Mouse (Mus musculus) hindbrain, embryonic 10.5 days (tissue): ENCODE results near the gene Afdn. TPM values are rescaled to one million over a fixed set of nuclear protein-coding genes. Genes with fewer than 3 reads are reported as not detected.
"Not testable (repeated sequence)": the region's sequence is repeated elsewhere in the genome, so short reads cannot be mapped to it uniquely, and the experiment has no call there.

Experiments used
- DNase-seq: peaks from one replicate; pipeline ENCODE4 v3.0.0-alpha.2; 2017; ENCODE audit warnings: low spot score
- H3K27ac ChIP-seq: fragments of 300-500 bp; sonication (generic); 2 replicates; pipeline ENCODE4 v1.5.1; 2016; ENCODE audit warnings: mild to moderate bottlenecking, moderate library complexity
- H3K27me3 ChIP-seq: fragments of 300-500 bp; sonication (generic); 2 replicates; pipeline ENCODE4 v1.6.1; 2016; ENCODE audit warnings: mild to moderate bottlenecking; ENCODE audit not compliant: poor library complexity, insufficient read depth, severe bottlenecking
- H3K36me3 ChIP-seq: fragments of 300-500 bp; sonication (generic); 2 replicates; pipeline ENCODE4 v1.6.1; 2016; ENCODE audit warnings: mild to moderate bottlenecking, moderate library complexity
- H3K4me1 ChIP-seq: fragments of 300-500 bp; sonication (generic); replicated peaks from 2 replicates; pipeline ENCODE4 v1.6.1; 2016; ENCODE audit warnings: mild to moderate bottlenecking
- H3K4me3 ChIP-seq: fragments of 300-500 bp; sonication (generic); 2 replicates; pipeline ENCODE4 v1.5.1; 2016; ENCODE audit warnings: mild to moderate bottlenecking, moderate library complexity
- H3K9me3 ChIP-seq: fragments of 300-500 bp; sonication (generic); 2 replicates; pipeline ENCODE4 v1.6.1; 2016; ENCODE audit warnings: mild to moderate bottlenecking, moderate library complexity
- WGBS: fragments of 180-500 bp; shearing (Covaris S2); methylation state at CpG from one replicate; pipeline ENCODE4 v1.1.7; 2016; 5-methylcytosine and 5-hydroxymethylcytosine counted together
- polyA plus RNA-seq: library from polyadenylated mRNA; unstranded; fragments of >200 nt; fragmentation: Nextera tagmentation; extraction: Ambion mirVana; gene quantifications from 2 replicates; pipeline ENCODE4 v1.2.1, GENCODE M21; 2016

Afdn gene
- polyA plus RNA-seq, 1 experiment from 2014 or later: 71.0 TPM

DNA sequence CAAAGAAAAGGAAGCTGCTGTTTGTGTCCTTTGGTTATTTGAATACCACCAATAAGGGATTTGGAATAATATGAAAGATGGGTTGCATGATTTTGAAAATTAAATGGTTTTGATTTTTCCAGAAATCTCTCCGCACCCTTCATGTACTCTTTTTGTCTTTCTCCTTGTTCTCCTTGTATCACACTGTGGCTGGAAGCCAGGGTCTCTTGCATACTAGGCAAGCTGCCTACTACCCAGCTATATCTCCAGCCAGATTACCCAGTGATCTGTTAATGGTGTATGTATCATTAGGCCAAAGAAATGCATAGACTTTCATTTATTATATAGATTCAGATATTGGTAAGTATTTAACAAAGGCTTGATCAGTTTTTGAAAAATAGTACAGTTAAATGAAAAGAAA lies 45.7 kb downstream of the Afdn start:
- Histone ChIP-seq H3K4me1 (no peaks in the 10 kb centered on the region), H3K36me3 (peaks cover 63% of the 10 kb centered on the region), H3K4me3 (no peak overlapping the region), H3K27ac (no peak overlapping the region), H3K9me3 (no peaks in the 10 kb centered on the region), H3K27me3 (no peaks in the 10 kb centered on the region)
- 93% methylated on average over 1 of the region's 1 CpGs for WGBS
- no peak for DNase-seq

GRCm38 (mm10) chr17:13817789-13818188 lies 57.5 kb downstream of the Afdn start:
- no peaks in the 10 kb centered on the region for H3K27me3 ChIP-seq
- no peak overlapping the region for H3K27ac ChIP-seq
- no peaks in the 10 kb centered on the region for H3K4me1 ChIP-seq
- no peak for DNase-seq
- WGBS: 92% methylated on average over 2 of the region's 2 CpGs
- peaks cover 55% of the 10 kb centered on the region for H3K36me3 ChIP-seq
- H3K9me3 ChIP-seq: no peaks in the 10 kb centered on the region
- no peak overlapping the region for H3K4me3 ChIP-seq

DNA sequence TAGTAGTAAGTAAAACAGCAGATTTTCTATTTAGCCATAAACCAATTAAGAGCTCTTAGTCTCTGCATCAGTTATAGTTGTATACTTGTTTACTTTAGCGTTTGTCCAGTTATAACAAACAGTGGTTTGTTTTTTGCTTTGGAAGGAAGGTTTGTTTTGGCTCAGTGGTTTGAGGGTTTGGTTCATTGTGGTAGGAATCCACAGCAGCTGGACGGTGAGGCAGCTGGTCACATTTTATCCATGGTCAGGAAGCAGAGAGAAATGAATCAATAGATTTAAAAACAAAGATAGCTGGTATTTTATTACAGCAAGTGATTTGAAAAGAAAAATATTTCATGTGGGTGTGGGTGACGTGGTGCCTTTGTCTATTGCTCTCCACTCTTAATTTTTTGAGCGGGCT lies 59.0 kb downstream of the Afdn start:
- 94% methylated on average over 4 of the region's 4 CpGs for WGBS
- Histone ChIP-seq H3K4me1 (no peaks in the 10 kb centered on the region), H3K4me3 (no peak overlapping the region), H3K27ac (no peak overlapping the region), H3K9me3 (no peaks in the 10 kb centered on the region), H3K27me3 (no peaks in the 10 kb centered on the region), H3K36me3 (peaks cover 52% of the 10 kb centered on the region)
- DNase-seq: no peak

DNA sequence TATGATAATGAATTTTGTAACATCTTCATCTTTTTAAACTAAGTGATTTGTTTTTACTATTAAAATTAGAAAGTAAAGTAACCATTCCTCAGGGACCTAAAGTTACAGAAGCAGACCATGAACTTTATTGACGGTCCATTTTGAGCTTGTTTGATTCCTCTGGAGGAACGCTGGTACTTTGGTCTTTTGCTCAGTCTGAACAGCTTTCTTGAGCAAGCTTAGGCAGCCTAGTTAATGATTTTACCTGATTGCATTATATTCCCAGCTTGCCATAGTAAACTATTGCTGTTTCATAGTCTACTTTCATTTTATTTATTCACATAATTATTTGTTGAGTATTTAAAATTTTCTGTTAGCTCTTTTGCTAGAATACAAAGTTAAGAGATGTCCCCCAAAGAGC lies 60.3 kb downstream of the Afdn start:
- 94% methylated on average over 2 of the region's 2 CpGs for WGBS
- H3K36me3 ChIP-seq: peaks cover 65% of the 10 kb centered on the region
- H3K27me3 ChIP-seq: no peaks in the 10 kb centered on the region
- H3K4me1 ChIP-seq: no peaks in the 10 kb centered on the region
- no peak overlapping the region for H3K4me3 ChIP-seq
- no peak overlapping the region for H3K27ac ChIP-seq
- no peaks in the 10 kb centered on the region for H3K9me3 ChIP-seq
- no peak for DNase-seq

GRCm38 (mm10) chr17:13825421-13825820 lies 65.1 kb downstream of the Afdn start:
- DNase-seq: no peak
- Histone ChIP-seq H3K27ac (no peak overlapping the region), H3K4me3 (no peak overlapping the region), H3K27me3 (no peaks in the 10 kb centered on the region), H3K9me3 (no peaks in the 10 kb centered on the region), H3K36me3 (peaks cover 47% of the 10 kb centered on the region), H3K4me1 (no peaks in the 10 kb centered on the region)
- WGBS: 87% methylated on average over 2 of the region's 2 CpGs

DNA sequence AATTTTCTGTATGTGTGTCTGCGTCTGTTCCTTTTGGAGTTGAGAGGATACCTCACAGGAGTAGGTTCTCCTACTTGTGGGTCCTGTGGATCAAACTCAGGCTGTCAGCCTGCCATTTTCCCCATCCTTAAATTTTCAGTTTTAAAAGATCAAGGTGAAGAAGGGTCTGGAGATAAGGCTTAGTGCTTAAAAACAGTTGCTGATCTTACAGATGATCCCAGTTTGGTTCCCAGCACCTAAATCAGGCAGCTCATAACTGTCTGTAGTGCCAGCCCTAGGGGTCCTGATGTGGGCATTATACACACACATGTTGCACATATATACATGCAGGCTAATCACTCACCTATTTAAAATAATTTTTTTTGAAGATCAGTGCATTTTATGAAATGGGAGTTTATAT lies 69.9 kb downstream of the Afdn start:
- Histone ChIP-seq H3K36me3 (peaks cover 56% of the 10 kb centered on the region), H3K4me3 (no peak overlapping the region), H3K27me3 (no peaks in the 10 kb centered on the region), H3K27ac (no peak overlapping the region), H3K9me3 (no peaks in the 10 kb centered on the region), H3K4me1 (no peaks in the 10 kb centered on the region)
- WGBS: 98% methylated on average over 1 of the region's 1 CpGs
- DNase-seq: no peak

- no peak overlapping the region for H3K4me3 ChIP-seq
- no peak overlapping the region for H3K27ac ChIP-seq
- 91% methylated on average over 1 of the region's 1 CpGs for WGBS
- DNase-seq: no peak
- no peaks in the 10 kb centered on the region for H3K27me3 ChIP-seq
- H3K36me3 ChIP-seq: peaks cover 55% of the 10 kb centered on the region
- H3K9me3 ChIP-seq: no peaks in the 10 kb centered on the region
- no peaks in the 10 kb centered on the region for H3K4me1 ChIP-seq
Observed at GRCm38 (mm10) chr17:13830636-13831341, 70.5 kb downstream of the Afdn start.

GRCm38 (mm10) chr17:13835876-13836275 lies 75.5 kb downstream of the Afdn start:
- no peak overlapping the region for H3K4me3 ChIP-seq
- H3K36me3 ChIP-seq: peaks cover 49% of the 10 kb centered on the region
- H3K27ac ChIP-seq: no peak overlapping the region
- no peaks in the 10 kb centered on the region for H3K4me1 ChIP-seq
- no peak for DNase-seq
- whole genome bisulfite sequencing: 91% methylated on average over 4 of the region's 4 CpGs
- H3K9me3 ChIP-seq: no peaks in the 10 kb centered on the region
- H3K27me3 ChIP-seq: no peaks in the 10 kb centered on the region

- Histone ChIP-seq H3K36me3 (peaks cover 79% of the 10 kb centered on the region), H3K27ac (no peak overlapping the region), H3K4me3 (no peak overlapping the region), H3K9me3 (no peaks in the 10 kb centered on the region), H3K27me3 (no peaks in the 10 kb centered on the region), H3K4me1 (no peaks in the 10 kb centered on the region)
- WGBS: 90% methylated on average over 2 of the region's 2 CpGs
- no peak for DNase-seq
Observed at GRCm38 (mm10) chr17:13850175-13850574, 89.8 kb downstream of the Afdn start.

GRCm38 (mm10) chr17:13853883-13854282 lies 93.5 kb downstream of the Afdn start:
- 86% methylated on average over 7 of the region's 7 CpGs for WGBS
- H3K36me3 ChIP-seq: peaks cover 85% of the 10 kb centered on the region
- H3K27ac ChIP-seq, H3K9me3 ChIP-seq, DNase-seq, H3K27me3 ChIP-seq, H3K4me3 ChIP-seq, H3K4me1 ChIP-seq: not testable (repeated sequence)

DNA sequence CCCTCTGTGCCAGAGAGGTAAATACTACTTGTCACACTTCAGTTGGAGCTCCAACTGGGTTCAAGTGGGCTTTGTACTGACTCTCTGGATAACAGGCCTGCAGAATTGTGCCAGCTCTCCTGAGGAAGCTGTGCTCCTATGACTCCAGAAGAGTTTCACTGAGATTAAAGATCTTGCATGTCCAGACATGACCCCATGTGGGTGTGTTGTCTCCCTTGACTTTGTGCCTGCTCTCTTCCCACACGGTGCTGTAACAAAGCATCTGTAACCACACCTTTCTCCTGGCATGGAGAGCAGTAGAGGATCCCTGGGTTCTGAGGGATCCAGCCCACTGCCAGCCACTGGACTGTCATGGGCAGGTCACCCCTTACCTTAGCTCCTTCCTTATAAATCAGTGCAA lies 95.1 kb downstream of the Afdn start:
- no peak overlapping the region for H3K4me3 ChIP-seq
- no peaks in the 10 kb centered on the region for H3K4me1 ChIP-seq
- DNase-seq: no peak
- H3K27me3 ChIP-seq: no peaks in the 10 kb centered on the region
- 84% methylated on average over 1 of the region's 1 CpGs for WGBS
- no peak overlapping the region for H3K27ac ChIP-seq
- H3K9me3 ChIP-seq: no peaks in the 10 kb centered on the region
- H3K36me3 ChIP-seq: peaks cover 81% of the 10 kb centered on the region

DNA sequence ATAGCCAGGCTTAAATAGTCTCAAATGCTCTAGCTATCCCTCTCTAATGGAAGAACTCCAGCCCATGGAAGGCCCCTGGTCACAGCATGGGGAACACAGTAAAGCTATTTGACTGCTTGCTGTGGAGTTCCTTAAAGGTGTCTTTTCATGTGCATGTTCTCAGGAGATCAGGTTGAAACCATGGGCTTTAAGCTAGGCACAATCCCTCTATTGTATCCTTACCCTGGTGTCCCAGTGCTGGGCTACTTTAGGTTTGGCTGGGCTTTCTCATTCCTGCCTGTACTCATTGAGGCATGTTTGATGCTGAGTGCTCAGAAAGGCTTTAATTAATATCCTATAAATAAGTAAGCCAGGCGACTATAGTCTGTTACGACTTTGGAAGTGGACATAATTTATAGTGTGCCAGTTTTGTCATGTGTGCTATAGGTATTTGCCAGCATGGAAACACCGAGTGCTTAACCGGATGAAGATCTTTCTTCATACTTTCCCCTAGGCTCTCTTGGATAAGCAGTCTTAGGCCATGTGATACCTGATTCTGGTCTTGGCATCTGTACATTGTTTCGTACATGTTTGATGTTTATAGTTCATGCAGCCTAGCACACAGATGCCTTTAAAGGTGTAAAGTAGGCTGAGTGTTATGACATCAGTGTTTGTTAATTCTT lies 96.2 kb downstream of the Afdn start:
- 91% methylated on average over 5 of the region's 5 CpGs for WGBS
- Histone ChIP-seq H3K4me3 (no peak overlapping the region), H3K27me3 (no peaks in the 10 kb centered on the region), H3K9me3 (no peaks in the 10 kb centered on the region), H3K36me3 (peaks cover 81% of the 10 kb centered on the region), H3K27ac (no peak overlapping the region), H3K4me1 (no peaks in the 10 kb centered on the region)
- no peak for DNase-seq

GRCm38 (mm10) chr17:13865340-13865739 lies 105.0 kb downstream of the Afdn start:
- peaks cover 79% of the 10 kb centered on the region for H3K36me3 ChIP-seq
- H3K4me3 ChIP-seq: no peak overlapping the region
- DNase-seq: no peak
- WGBS: 92% methylated on average over 5 of the region's 5 CpGs
- no peaks in the 10 kb centered on the region for H3K27me3 ChIP-seq
- H3K27ac ChIP-seq: no peak overlapping the region
- H3K4me1 ChIP-seq: no peaks in the 10 kb centered on the region
- H3K9me3 ChIP-seq: 0 out of 2 replicates have a peak, but pooled peaks cover under 1% of the 10 kb centered on the region
